Mouse (Mus musculus): ENCODE data around the gene Xiap.
"Not testable (repeated sequence)": the region's sequence is repeated elsewhere in the genome, so short reads cannot be mapped to it uniquely, and the experiment has no call there.

Gene Xiap

DNA sequence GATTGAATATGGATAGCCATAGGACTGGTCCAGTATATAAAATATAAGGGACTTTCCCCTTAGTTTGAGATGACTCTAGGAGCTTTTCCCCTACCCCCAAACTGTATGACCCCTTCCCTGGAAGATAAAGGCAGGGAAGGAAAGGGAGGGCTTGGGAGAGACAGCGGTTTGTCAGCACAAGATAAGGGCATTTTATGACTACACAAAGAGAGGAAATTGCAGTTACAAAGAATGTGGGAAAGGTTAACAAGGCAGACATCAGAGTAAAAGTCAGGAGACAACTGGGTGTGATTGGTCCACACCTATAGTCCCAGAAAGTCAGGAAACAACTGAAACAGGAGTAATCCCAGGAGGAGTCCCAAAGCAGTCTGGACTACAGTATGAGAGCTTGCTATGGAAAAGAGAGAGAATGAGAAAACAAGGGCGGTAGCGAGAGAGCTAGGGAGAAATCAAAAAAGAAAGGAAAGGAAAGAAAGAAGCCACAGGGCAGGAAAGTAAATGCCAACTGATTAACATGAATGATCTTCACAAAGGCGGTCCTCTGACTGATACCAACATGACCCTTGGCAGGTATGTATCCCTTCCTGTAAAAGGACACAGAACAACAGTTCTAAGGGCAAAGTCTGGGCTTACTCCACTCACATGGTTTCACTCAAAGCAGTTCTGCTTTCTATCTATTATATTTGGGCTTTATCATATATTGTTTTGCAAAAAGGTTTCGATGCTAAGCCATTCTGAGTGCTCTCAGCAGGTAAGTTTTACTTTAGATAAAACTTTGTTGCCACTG is at the start of gene Xiap:
Gene Xiap, plus strand, starts transcription at position 398 of the 787 bp plus-strand sequence.
- in situ Hi-C loops (cut with MboI), result no loop called here

DNA sequence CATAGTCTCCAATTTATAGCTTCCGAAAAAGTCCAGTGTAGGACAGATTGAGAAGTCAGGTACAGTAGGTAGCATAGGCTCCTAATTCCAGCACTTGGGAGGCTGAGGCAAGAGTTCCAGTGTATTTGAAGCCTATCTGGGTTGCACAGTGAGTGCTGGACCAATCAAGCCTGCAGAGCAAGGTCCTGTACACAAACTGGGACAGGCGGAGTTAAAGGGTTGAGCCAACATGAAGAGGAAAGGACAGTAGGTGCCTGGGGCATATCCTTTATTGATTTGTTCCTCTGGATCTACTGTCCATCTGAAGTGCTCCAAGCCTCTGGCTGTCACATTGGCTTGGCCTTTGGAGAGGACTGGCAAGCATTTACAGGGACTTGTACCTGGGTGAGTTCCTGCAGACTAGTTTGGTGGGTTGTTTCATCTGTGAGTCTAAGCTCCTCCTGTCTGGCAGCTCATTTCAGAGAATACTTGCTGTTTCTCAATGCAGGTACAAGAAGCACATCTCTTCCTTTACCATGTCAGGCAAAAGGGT is 46.7 kb upstream of the Xiap start:
- in situ Hi-C loops (cut with MboI), result no loop called here

GRCm38 (mm10) chrX:42013776-42014175 is 45.7 kb upstream of the Xiap start:
- in situ Hi-C loops (cut with MboI), result no loop called here

DNA sequence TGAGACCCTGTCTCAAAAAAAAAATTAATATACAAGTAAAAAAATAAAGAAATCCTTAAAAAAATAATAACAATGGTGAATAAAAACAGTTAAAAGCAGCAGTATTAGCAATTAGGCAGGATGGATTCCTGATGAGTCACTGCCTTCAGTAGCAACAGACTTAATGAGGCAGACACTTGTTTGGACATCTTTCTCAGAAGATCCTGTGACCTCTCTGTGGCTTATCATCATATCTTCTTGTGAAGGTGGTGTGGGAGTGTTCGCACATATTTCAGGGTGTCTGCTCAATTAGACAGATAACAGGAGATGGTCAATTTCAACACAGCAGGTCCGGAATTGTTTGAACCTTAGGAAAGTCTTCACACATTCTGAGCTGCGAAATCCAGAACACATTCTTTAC is 45.0 kb upstream of the Xiap start:
- in situ Hi-C loops (cut with MboI), result no loop called here

DNA sequence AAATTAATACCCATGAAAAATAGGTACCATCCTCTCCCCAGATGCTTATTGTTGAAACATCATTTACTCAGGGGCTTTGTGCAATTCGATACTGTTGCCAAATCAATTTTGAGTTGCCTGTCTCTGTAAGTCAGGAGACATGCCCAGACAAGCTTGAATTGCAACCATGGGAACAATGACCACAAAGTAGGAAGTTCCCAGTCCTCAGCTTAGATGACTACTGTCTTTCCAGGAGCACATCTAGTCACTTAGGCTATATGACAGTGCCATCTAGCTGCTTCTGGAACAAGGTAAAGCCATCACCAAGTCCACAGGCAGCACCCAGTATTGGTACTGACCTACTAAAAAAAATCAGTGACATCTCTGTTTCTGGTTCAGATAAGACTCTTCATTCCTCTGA is 41.4 kb upstream of the Xiap start:
- in situ Hi-C loops (cut with MboI), result no loop called here

DNA sequence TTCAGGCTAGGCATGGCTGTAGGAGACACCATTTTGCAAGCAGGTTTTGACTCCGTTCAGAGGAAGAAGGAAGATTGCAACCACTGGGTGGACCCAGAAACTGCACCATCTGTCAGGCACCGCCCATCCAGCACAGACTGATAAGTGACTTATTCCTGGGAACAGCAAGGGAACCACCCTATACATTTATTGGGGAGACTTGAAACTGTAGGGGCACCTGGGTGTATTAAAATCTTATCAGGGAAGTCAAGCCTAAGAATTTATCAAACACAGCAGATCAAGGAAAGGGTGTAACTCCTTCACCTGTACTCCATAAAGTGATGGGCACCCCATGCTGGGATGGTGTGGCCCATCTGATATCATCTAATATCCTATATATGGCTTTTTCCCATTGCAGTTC is 40.0 kb upstream of the Xiap start:
- in situ Hi-C loops (cut with MboI), result no loop called here

GRCm38 (mm10) chrX:42025802-42026440 is 33.6 kb upstream of the Xiap start:
- in situ Hi-C loops (cut with MboI), result not testable (repeated sequence)

DNA sequence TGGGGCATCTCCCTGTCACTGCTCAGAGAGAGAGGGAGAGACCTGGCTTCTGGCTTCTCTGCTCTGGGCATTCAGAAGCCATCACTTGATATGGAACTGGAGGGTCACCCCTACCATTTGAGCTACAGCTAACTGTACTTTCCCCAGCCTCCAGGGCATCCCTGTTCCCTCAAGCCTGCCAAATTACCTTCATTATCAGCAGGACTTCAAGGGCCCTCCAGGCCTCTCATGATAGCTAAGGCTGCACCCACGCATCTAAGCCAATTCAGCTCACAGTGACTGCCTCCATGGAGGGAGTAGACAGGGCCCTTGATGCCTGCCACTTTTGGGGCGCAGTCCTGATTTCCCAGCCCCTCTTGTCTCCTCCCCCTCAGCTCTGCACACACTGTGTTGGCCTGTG is 32.5 kb upstream of the Xiap start:
- in situ Hi-C loops (cut with MboI), result not testable (repeated sequence)

DNA sequence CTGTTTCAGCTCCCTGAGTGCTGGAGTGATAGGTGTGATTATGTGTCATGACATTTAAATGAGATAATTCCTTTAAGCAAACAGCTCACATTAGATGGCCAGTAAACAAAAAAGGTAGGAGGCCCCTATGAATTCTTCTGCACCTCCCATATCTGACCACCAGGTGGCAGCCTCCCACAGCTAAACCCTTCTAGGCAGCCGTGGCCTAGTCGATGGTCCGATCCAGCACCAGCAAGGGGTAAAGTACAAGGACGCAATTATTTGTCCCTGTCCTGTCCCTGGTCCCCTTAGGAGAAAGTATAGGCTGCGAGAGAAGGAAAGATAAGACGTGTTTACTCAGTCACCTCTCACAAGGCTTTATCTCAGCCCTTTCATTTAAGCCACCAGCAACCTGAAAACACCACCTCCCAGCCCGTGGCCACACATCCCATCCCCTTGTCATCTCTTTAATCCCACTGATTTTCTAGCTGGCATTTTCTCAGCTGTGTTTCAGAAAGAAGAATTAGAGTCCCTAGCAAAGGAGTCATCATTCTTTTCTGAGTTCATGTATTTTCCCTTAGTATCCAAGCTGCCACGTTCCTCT is 26.3 kb upstream of the Xiap start:
- in situ Hi-C loops (cut with MboI), result no loop called here

GRCm38 (mm10) chrX:42033911-42034310 is 25.6 kb upstream of the Xiap start:
- in situ Hi-C loops (cut with MboI), result no loop called here

- in situ Hi-C loops (cut with MboI), result no loop called here
Observed at GRCm38 (mm10) chrX:42039481-42039880, 20.0 kb upstream of the Xiap start.

DNA sequence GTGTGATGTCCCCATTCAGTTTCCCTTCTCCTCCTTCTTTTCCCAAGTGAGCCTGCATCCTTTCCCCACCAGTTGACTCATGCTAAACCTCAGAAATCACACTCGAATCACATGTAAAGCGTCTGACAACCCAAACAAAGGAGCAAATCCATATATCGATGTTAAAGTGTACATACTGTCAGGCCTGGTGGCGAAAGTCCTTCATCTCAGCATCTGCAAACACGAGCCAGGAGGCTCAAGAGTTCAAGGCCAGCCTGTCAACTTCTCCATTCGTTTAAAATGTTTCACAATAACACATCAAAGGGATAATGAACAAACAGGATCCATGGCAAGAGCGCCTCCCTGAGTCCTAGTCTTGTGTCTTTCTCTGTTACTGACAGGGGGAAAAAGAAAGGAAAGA is 14.5 kb upstream of the Xiap start:
- in situ Hi-C loops (cut with MboI), result no loop called here

- in situ Hi-C loops (cut with MboI), result no loop called here
Observed at GRCm38 (mm10) chrX:42050652-42051643, 8.5 kb upstream of the Xiap start.

DNA sequence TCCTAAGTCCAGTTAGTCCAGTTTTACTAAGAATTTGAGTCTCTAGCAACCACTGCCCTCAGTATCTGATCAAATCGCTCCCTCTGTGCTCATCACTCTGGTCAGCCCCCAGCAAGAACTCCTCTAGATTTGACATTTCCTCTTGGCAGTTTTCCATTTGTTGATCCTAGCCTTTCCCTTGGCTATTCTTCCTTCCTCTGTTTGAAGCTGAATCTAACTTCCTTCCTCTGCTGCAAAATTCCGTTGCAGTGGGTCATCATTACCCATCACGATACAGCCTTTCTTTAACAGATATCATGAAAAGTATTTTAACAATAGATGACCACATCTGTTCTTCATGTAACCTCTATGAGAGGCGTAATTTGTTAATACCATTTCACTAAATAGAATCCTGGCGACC is 2.5 kb upstream of the Xiap start:
- in situ Hi-C loops (cut with MboI), result no loop called here

DNA sequence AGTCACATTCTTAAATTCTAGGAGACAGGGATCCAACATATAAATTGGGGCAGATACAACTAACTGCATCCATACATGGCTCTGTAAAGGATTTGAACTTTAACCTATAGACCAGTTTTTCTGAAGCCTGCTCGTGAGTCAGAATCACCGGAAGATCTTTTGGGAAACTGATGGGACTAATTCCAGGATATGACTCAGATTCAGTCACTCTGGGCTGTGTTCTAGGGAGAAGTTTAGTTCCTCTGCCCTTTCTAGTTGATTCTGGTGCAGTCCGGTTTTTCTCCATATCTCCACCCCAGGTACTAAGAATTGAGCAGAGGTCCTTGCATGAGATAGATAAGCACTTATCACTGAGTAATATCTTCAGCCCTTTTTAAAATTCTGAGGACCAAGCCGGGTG is 1.6 kb upstream of the Xiap start:
- in situ Hi-C loops (cut with MboI), result no loop called here

DNA sequence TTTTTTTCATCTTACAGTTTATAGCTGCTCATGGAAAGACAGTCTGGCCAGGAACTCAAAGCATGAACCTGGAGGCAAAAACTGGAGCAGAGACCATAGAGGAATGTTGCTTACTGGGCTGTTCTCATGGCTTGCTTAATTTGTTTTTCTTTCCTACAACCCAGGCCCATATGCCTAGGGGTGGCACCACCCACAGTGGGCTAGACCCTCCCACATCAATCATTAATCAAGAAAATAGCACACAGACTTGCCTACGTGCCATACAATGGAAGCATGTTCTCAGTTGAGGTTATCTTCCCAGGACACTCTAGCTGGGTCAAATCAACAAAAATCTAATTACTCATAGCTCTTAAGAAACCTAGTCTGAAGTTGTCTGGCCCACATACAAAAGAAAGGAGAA is 4.1 kb downstream of the Xiap start:
- in situ Hi-C loops (cut with MboI), result no loop called here

DNA sequence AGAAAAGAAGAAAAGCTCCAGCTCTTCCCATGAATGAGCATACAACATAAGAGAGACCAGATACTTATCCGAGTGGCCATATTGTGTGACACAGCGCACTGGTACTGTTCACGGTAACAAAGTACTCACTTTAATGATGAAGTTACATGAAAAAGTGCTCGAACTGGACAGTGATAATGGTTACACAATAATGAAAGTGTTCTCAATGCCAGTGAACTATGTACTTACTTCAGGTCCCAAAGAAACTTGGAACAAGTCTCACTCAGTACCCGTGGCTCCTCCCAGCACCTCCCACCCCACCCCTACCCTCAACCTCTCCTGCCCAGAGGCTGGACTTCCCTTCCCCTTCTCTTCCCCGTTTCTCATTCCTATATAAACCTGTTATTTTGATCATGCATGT is 5.6 kb downstream of the Xiap start:
- in situ Hi-C loops (cut with MboI), result no loop called here

GRCm38 (mm10) chrX:42066771-42067170 is 7.3 kb downstream of the Xiap start:
- in situ Hi-C loops (cut with MboI), result no loop called here

DNA sequence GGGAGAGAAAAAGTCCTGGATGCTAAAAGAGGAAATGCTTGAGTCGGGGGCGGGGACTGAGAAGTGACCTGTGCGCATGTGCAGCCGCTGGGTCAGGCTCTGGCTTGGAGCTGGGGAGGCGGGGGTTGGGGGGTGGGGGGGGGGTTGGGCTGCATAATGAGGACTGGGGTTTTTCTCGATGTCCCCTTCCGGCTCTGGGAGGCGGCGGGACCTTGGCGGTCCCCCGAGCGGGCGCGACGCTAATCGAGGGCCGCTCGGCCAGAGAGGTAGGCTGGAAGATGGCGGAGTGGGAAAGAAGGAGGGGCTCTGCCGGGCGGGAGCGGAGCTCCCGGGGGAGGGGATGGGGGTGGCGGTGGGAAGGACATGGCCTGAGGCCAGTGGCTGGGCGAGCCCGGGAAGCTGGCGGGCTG is 8.3 kb downstream of the Xiap start:
- in situ Hi-C loops (cut with MboI), result no loop called here

DNA sequence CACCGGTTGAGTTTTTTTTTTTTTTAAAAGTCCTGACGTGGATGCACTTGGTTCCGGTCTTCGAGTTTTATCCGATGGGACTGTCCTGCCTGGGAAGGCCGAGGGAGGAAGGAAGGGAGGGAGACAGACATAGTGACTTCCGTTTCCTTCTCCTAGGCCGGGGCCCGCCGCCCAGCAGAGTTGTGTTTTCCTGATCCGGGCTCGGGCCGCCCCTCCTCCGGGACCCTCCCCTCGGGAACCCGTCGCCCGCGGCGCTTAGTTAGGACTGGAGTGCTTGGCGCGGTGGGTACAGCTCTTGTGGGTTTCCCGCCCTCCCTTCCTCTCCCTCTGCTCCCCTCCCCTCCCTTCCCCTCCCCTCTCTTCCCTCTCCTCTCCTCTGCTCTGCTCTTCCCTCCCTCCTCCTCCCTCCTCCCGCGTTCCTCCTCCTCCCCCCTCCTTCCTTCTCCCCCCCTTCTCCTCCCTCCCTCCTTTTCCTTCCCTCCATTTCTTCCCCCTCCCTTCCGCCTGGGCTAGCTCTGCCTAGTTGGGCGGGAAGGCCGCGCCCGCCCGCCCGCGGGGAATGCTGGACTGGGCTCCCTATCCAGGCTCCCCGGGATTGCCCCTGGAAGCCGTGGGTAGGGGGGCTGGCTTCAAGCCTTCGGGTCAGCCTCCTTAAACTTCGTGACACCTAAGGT is 8.9 kb downstream of the Xiap start:
- in situ Hi-C loops (cut with MboI), result no loop called here

DNA sequence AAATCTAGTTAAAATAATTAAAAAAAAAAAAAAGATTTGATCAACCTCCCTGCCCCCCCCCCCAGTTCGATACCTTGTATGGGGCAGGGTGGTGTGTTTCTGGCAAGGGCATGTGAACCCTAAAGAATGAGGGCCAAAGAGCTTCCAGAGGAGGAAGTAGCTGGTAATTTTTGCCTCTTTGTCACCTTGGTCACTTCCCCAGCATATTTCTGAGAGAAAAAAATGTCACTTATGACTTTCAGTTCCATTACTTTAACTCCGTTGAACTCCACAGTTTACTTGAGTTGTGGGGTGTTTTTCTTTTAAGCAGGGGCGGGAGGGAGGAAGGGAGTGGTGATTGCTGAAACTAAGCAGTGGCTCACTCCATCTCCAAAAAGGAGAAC is 9.4 kb downstream of the Xiap start:
- in situ Hi-C loops (cut with MboI), result no loop called here

Measured in mature B cell (primary cell).